Mouse (Mus musculus) kidney, adult 11 months (tissue): ENCODE measurements around the gene Clba1.

Experiments used
- DNase-seq: peaks from one replicate; pipeline ENCODE4 v3.0.0; 2022

The Clba1 gene

DNA sequence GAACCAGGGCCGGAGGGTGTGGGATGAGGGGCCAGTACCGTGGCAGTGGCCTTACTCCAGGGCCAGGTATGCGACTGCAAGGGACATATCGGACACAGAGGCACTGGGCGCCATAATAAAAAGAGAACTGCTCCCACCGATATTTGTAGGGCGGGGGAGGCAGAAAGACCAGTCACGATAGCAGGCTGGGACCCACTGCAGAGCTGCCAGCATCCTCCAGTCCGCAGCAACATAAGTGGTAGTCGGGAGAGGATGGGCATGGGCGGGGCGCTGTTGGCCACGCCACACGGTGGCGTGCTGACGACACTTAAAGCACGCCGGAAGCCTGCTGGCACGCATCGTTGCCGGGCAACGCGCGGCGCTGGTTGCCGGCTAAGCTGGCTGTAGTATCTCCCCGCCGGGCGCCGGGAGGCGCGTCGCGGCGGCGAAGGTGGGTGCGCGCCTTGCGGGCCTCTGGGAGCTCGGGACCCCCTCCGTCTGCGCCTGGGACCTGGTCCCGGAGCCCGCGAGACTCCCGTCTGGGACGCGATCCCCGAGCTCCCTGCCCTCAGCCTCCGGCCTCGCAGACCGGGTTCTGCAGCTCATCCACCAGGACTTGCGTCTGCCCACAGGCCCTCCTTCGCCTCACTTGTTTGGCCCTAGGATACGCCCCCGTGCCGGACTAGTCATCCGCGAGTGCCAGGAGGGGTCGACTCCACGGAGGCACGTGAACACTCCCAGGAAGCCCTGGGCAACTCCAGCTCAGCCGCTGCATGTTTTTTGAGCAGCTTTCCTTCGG is at the start of gene Clba1:
Clba1 (plus strand) TSS at position 351 of the 778 bp plus-strand sequence.
- DNase-seq: peak; percentile 91

DNA sequence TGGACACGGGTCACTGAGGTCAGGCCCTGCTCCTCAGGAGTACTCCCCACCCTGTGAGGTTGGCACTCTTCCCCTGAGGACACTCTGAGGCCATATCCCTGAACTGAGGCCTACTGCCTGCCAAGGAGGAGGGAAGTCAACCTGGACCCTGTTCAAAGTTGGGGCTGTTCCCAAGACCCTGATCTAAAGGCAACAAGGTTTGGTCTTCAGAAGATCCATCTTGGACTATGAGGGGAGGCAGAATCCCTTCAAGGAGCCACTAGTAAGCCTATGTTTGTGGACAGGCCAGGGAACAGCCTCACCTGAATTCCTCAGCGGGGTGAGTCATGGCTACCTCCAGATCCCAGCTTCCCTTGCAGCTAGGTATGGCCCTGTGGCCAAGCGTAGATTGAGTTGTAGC is 49.3 kb upstream of the Clba1 start:
- no peak for DNase-seq

DNA sequence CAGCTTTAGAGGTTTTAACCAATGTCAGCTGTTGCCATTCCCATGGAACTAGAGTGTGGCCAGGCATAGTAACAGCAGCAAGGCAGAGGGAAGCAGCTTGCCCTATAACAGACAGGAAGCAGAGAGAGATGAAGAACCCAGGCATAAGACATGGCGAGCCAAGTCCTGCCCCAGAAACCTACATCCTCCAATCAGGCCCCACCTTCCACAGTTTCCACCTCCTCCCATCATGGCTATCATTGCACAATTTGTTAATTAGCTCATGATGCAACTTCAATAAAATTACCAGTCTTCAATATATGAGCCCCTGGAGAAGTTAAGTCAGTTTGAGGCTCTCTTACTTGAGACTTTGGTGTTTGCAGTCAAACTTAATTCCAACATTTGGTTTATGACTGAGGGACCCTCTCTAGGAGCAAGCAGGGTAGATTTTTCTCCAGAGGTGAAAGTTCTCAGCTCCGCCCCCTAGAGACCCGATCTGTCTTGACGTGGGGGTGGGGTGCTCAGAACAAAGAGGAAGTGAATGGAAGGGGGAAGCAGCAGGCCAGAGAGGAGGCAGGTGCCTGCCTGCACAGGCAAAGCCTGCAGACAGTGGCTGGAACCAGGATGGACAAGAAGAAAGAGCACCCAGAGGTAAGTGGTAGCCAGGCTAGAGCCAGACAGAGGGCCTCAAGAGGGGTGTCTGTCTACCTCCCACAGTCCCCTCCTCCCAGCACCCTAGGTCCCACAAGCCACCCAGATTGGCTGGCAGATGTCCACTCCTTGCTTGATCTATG is 48.4 kb upstream of the Clba1 start, which contains the start of gene Pld4:
Pld4 (plus strand) TSS at position 502 of the 773 bp plus-strand sequence.
- DNase-seq: no peak

DNA sequence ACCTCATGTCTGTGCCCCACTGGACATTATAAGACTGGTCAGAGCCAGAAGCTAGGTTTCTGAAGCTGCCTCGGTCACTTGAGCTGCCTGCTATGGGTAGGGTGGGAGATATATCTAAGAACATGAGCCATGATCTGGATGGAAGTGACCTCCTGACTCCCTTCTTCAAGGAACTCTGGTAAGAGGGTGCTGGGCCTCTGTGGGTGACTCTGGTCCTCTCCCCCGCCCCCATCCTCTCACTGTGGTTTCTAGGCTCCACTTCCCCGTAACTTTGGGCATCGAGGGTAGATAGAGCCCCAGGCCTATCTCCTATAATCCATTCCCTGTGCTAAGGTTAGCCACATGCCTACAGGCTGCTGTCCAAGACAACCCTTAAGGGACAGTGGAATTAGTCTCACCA is 47.3 kb upstream of the Clba1 start:
- no peak for DNase-seq

- no peak for DNase-seq
These were observed 46.7 kb upstream of the Clba1 start for GRCm38 (mm10) chr12:112762018-112762417.

- DNase-seq: no peak
These were observed 45.6 kb upstream of the Clba1 start for GRCm38 (mm10) chr12:112763176-112763575.

- no peak for DNase-seq
These were observed 44.6 kb upstream of the Clba1 start for GRCm38 (mm10) chr12:112764141-112764540.

- no peak for DNase-seq
These were observed 43.7 kb upstream of the Clba1 start for GRCm38 (mm10) chr12:112764991-112765390.

DNA sequence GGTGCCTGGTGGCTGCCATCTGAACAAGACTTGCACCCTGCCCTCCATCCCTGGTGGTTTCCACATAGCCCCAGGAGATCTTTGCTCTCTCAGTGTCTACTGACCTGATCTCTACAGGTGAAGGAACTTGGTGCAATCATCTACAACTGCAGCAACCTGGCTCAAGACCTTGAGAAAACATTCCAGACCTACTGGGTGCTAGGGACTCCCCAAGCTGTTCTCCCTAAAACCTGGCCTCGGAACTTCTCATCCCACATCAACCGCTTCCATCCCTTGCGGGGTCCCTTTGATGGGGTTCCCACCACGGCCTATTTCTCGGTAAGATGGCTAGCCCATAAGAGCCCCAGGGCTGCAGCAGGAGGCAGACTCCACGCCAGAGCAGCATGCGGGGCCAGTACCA is 42.2 kb upstream of the Clba1 start:
- no peak for DNase-seq

DNA sequence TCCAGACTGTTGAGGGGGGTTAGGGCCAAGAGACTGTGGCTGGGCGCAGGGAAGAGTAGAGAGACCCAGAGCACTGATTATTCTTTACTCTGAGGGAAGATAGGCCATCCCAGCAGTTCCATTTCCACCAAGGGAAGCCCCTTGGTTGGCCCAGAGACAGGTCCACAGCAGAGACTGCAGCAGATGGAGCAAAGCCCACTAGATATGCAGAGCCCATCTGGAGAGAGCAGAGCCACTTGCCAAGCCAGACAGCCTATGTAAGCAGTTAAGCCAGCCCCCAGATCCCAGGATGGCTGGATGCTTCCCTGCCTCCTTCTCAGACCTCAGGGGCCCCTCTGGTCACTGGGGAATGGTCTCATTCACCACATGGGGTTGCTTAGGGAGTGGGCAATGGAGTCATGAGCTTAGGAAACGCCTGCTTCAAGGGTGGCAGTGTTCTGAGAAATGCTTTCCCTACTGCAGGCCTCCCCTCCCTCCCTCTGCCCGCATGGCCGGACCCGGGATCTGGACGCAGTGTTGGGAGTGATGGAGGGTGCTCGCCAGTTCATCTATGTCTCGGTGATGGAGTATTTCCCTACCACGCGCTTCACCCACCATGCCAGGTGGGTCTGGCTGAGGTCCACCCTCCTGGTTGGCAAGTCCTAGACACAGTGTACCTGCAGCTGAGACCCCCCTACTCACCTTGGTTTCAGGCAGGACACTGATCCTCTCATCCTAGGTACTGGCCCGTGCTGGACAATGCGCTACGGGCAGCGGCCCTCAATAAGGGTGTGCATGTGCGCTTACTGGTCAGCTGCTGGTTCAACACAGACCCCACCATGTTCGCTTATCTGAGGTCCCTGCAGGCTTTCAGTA is 41.5 kb upstream of the Clba1 start:
- DNase-seq: no peak

GRCm38 (mm10) chr12:112768166-112768565 is 40.6 kb upstream of the Clba1 start:
- no peak for DNase-seq

- no peak for DNase-seq
These were observed 39.7 kb upstream of the Clba1 start for GRCm38 (mm10) chr12:112769031-112769430.

- DNase-seq: no peak
These were observed 39.0 kb upstream of the Clba1 start for GRCm38 (mm10) chr12:112769751-112770150.

DNA sequence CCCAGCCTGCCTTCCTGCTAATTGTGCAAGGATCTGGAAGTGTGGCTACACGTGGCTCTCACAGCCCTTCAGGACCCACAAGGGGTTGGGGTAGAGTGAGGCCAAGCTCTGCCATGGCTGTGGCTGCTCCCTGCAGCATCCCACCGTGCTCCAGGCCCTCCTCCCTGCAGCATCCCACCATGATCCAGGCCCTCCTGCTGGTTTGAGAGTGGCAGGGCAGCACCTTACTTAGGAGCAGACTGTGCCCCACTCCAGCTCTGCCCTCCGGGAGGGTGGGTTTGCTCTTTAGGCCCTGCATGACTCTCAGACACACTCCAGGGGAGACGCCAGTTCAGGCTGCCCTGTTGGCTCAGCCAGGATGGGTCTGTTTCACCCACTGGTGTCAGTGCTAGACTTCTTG is 38.3 kb upstream of the Clba1 start:
- no peak for DNase-seq

DNA sequence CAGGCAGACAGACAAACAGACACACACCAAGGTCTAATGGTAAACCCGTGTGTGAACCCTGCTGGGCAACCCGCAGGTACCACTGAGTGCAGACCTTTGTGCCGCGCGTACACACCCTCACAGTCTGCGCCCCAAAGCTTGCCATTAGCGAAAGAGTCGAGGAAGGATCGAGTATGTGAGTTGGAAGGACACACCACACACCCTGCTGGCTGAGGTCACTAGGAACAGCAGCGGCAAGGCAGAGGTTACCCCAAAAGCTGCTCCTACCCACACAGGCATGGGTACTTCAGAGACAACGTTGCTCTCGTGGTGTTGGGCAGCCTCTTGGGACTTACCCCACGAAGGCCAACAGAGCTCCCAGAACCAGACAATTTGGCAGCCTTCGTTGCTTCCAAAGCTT is 36.4 kb upstream of the Clba1 start:
- no peak for DNase-seq

DNA sequence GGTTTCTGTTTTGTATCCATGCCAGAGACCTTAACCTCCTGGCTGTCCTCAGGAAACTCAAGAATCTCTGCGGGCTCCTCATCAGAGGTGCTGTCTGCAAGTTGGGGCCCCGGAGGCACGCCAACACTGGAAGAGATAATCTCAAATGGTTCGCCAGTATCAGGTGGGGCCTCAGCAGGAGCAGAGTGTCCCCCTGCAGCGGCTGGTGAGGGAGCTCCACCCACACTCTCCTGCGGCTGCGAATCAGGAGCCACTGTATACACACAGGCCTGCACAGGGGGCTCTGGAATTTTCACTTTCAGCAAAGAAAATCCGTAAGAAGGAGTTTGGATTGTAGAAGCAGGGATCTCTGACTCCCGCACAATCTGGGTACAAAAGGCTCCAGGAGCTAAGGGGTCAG is 35.4 kb upstream of the Clba1 start:
- no peak for DNase-seq

DNA sequence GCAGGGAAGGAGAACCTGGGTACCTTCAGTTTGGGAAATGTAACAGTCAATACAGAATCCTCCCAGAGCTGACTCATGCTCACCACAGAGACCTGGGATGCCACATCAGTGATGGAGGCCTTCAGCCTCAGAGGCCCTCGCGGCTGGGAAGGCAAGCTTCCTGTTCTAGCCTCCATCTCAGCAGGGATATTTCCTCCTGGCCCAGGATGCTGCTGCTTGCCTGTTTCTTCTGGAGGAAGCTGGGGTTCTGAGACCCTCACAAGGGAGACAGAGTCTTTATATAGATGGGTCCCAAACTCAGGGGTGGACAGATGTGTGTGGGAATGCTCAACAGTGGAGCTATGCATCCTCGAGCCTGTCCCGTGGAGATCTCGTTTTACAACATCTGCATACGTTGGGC is 34.7 kb upstream of the Clba1 start:
- no peak for DNase-seq

- no peak for DNase-seq
These were observed 34.3 kb upstream of the Clba1 start for GRCm38 (mm10) chr12:112774481-112774880.

DNA sequence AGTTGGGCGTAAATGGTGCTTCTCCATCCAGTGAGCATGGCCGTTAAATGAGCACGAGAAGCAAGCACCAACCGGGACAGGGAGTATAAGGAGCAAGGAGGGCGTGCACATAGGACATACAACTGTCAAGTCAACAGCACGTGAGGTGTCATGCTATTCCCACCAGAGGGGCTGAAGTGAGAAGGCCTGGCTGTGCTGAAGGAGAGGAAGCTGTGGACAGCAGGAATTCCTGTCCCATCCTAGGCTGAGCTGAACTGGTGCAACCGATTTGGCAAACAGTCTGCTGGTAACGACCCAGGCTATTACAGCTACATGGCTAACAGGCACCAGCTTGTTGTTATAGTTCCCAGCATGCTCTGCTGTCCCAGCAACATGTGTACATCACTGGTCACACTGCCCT is 17.7 kb upstream of the Clba1 start:
- DNase-seq: no peak

GRCm38 (mm10) chr12:112793601-112794355 is 15.0 kb upstream of the Clba1 start:
- no peak for DNase-seq

GRCm38 (mm10) chr12:112794356-112794816 is 14.4 kb upstream of the Clba1 start:
- no peak for DNase-seq

- no peak for DNase-seq
These were observed 13.7 kb upstream of the Clba1 start for GRCm38 (mm10) chr12:112794998-112795397.
